Mouse (Mus musculus) MEL (cell line): Measurements from ENCODE around the gene Ets1.

ENCODE experiments used
- BHLHE40 ChIP-seq: IDR thresholded peaks from 2 replicates; pipeline ENCODE4 v1.6.1; 2012; ENCODE audit warnings: low read depth, mild to moderate bottlenecking, inconsistent platforms, low read length, improper control_type of control experiment, borderline replicate concordance
- CTCF ChIP-seq, 3 experiments: IDR thresholded peaks in 2 of 3; conservative IDR thresholded peaks in 1 of 3; 2 replicates each; pipeline ENCODE4 v1.5.1; 2011 to 2012; ENCODE audit warnings: low read length in 3 of 3, low read depth in 2 of 3, mild to moderate bottlenecking in 2 of 3, improper control_type of control experiment in 1 of 3, inconsistent platforms in 1 of 3, mixed read lengths in 1 of 3, moderate library complexity in 1 of 3; ENCODE audit not compliant: control insufficient read depth in 1 of 3, insufficient read depth in 1 of 3, poor library complexity in 1 of 3, severe bottlenecking in 1 of 3
- ELF1 ChIP-seq: IDR thresholded peaks from 2 replicates; pipeline ENCODE4 v1.6.1; 2014; ENCODE audit warnings: low read depth, mild to moderate bottlenecking, inconsistent platforms, low read length, improper control_type of control experiment, moderate library complexity
- GATA1 ChIP-seq: IDR thresholded peaks from 2 replicates; pipeline ENCODE4 v1.6.1; 2011; ENCODE audit warnings: low read depth, low read length, improper control_type of control experiment
- KAT2A ChIP-seq: conservative IDR thresholded peaks from 2 replicates; pipeline ENCODE4 v1.6.1; 2012; ENCODE audit warnings: low read depth, low read length, improper control_type of control experiment, inconsistent platforms
- MAX ChIP-seq: IDR thresholded peaks from 2 replicates; pipeline ENCODE4 v1.6.1; 2011; ENCODE audit warnings: low read length, improper control_type of control experiment
- NELFE ChIP-seq: IDR thresholded peaks from 2 replicates; pipeline ENCODE4 v1.6.1; 2011; ENCODE audit warnings: low read depth, low read length, improper control_type of control experiment
- POLR2A ChIP-seq, 2 experiments: IDR thresholded peaks; 2 replicates each; pipeline ENCODE4 v1.6.1; 2011 to 2012; ENCODE audit warnings: low read length in 2 of 2, mild to moderate bottlenecking in 2 of 2, control low read depth in 1 of 2, improper control_type of control experiment in 1 of 2, low read depth in 1 of 2, moderate library complexity in 1 of 2; ENCODE audit not compliant: control insufficient read depth in 1 of 2, insufficient read depth in 1 of 2, poor library complexity in 1 of 2
- POLR2AphosphoS5 ChIP-seq: IDR thresholded peaks from 2 replicates; pipeline ENCODE4 v1.6.1; 2012; ENCODE audit warnings: low read depth, borderline replicate concordance, mild to moderate bottlenecking, inconsistent platforms, low read length, moderate library complexity, mixed read lengths
- RCOR1 ChIP-seq: IDR thresholded peaks from 2 replicates; pipeline ENCODE4 v1.6.1; 2012; ENCODE audit warnings: low read depth, mild to moderate bottlenecking, inconsistent platforms, low read length, improper control_type of control experiment
- TCF12 ChIP-seq: IDR thresholded peaks from 2 replicates; pipeline ENCODE4 v1.6.1; 2014; ENCODE audit warnings: low read depth, mild to moderate bottlenecking, inconsistent platforms, low read length, improper control_type of control experiment, moderate library complexity
- UBTF ChIP-seq: IDR thresholded peaks from 2 replicates; pipeline ENCODE4 v1.6.1; 2012; ENCODE audit warnings: low read depth, mild to moderate bottlenecking, inconsistent platforms, low read length, improper control_type of control experiment, moderate library complexity, borderline replicate concordance; ENCODE audit not compliant: insufficient read depth
- USF1 ChIP-seq: IDR thresholded peaks from 2 replicates; pipeline ENCODE4 v1.6.1; 2014; ENCODE audit warnings: low read depth, mild to moderate bottlenecking, inconsistent platforms, low read length, improper control_type of control experiment, moderate library complexity

DNA sequence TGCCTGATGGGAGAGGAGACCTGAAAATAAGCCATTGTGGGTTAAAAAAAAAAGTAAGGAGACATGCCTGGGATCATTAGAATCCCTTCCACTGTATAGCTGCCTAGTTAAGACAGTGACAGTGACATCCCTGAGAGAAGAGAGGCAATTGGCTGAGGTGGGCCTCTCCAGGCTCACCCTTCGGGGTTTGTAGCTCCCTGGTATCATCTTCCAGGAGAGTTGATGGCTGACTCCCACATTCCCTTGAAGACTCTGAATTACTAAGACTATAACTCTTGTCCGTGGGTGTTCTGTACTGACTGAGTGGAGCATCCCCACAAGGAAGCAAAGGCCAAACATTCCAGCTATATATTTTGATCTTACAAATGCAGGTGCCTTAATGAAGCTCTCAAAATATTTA is 120.0 kb downstream of the Ets1 start:
- TF ChIP-seq NELFE (no peak), ELF1 (no peak), MAX (no peak), USF1 (no peak), BHLHE40 (no peak), UBTF (no peak), KAT2A (no peak), CTCF (IDR thresholded peaks at IDR 0.05 in 2 of 3, conservative IDR thresholded peaks at IDR 0.05 in 1 of 3; ENCODE audit: control insufficient read depth in 1 of 3, insufficient read depth in 1 of 3, low read depth in 2 of 3, low read length in 3 of 3, poor library complexity in 1 of 3, severe bottlenecking in 1 of 3) (no peak), RCOR1 (no peak), GATA1 (no peak), TCF12 (no peak), POLR2A (IDR thresholded peaks at IDR 0.05; ENCODE audit: control insufficient read depth in 1 of 2, insufficient read depth in 1 of 2, low read depth in 1 of 2, low read length in 2 of 2, poor library complexity in 1 of 2) (no peak), POLR2AphosphoS5 (no peak)
